Mouse (Mus musculus): ENCODE measurements around the gene Pigf. TPM values are rescaled to one million over a fixed set of nuclear protein-coding genes. Genes with fewer than 3 reads are reported as not detected.

The Pigf gene
- polyA plus RNA-seq, 1 experiment: 2.3 TPM

DNA sequence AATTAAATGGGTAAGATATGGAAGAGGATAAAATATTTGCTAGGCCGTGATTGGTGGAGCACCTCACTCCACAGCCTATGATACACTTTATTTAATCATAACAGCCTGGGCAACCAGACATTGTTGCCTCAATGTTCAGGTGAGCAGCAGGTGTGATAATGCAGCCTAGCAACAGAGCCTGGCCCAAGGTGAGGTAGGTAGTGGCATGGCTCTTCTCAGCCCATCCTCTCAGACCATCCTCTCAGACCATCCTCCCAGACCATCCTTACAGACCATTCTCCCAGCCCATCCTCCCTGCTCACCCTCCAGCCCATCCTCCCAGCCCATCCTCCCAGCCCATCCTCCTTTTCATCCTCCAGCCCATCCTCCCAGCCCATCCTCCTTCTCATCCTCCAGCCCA, 26.4 kb upstream of the Pigf start:
- no peak overlapping the region for H3K4me3 ChIP-seq (ENCODE audit: low read depth, low read length)
- H3K36me3 ChIP-seq (ENCODE audit: control insufficient read depth, insufficient read depth, low read length): no peaks in the 10 kb centered on the region
- H3K27ac ChIP-seq (ENCODE audit: insufficient read depth, low read depth, low read length): no peak overlapping the region
- H3K4me1 ChIP-seq (ENCODE audit: control insufficient read depth, insufficient read depth, insufficient read length, low read length): 0 out of 2 replicates have a peak, but pooled peaks cover 2% of the 10 kb centered on the region
- TF ChIP-seq POLR2A (IDR thresholded peaks at IDR 0.05; ENCODE audit: low read depth, low read length) (no peak), CTCF (IDR thresholded peaks at IDR 0.05; ENCODE audit: extremely low read depth, insufficient read length, insufficient replicate concordance, low read depth, low read length) (no peak)
- WGBS: 85% methylated on average over 1 of the region's 1 CpGs
- no peaks in the 10 kb centered on the region for H3K27me3 ChIP-seq (ENCODE audit: control insufficient read depth, insufficient read depth, low read length)

DNA sequence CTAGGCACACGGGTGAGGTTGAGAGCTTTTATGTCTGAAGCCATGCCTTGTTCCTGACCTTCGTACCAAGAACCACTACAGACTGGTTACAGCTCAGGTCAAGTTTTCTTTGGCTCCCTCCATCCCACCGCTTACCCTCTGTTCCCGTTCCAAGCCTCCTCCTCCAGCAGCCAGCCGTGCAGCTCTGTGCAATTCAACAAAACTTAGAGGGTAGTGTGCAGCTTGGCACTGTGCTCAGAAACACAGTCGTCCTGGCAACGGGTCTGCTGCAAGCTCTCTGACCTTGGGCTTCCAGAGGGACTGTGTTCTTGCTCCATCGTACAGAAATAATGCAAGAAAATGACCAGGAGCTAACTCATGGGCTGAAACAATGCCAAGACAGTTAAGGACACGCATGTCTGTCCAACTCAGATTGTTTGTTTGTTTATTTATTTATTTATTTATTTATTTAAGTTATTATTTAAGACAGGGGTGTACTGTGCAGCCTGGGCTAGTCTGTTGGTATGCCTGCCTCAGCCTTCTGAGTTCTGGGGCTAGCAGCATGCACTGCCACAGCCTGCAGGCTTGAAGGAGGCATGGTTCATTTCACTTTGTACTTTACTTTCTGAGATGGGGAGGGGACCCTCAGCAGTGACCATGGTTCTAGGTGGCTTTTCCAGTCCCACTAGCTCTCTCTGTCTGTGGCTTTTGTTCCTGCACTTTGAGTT, 25.4 kb upstream of the Pigf start:
- TF ChIP-seq CTCF (IDR thresholded peaks at IDR 0.05; ENCODE audit: extremely low read depth, insufficient read length, insufficient replicate concordance, low read depth, low read length) (no peak), POLR2A (IDR thresholded peaks at IDR 0.05; ENCODE audit: low read depth, low read length) (no peak)
- no peak overlapping the region for H3K4me3 ChIP-seq (ENCODE audit: low read depth, low read length)
- 37% methylated on average over 9 of the region's 9 CpGs for WGBS
- H3K36me3 ChIP-seq (ENCODE audit: control insufficient read depth, insufficient read depth, low read length): no peaks in the 10 kb centered on the region
- no peak overlapping the region for H3K27ac ChIP-seq (ENCODE audit: insufficient read depth, low read depth, low read length)
- H3K4me1 ChIP-seq (ENCODE audit: control insufficient read depth, insufficient read depth, insufficient read length, low read length): 0 out of 2 replicates have a peak, but pooled peaks cover 2% of the 10 kb centered on the region
- H3K27me3 ChIP-seq (ENCODE audit: control insufficient read depth, insufficient read depth, low read length): no peaks in the 10 kb centered on the region

DNA sequence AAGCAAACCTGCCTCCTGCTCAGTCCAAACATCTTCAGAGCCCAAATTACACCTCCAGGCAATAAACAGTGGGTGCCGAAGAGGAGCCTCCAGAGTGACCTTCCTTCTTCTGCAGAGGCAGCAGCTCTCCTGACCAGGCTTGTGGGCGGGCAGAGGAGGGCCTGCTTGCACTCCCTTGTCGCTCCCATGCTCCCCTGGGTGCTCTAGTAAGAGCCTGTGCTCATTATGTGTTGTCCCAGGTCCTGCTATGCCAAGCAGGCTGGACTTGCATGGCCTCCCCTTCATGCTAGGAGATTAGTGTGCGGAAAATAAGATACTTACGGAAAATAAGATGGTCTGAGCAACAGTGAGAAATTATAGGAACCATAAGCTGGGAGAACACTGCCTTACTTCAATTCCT, 24.5 kb upstream of the Pigf start:
- 66% methylated on average over 5 of the region's 5 CpGs for WGBS
- no peak for TF ChIP-seq POLR2A (IDR thresholded peaks at IDR 0.05; ENCODE audit: low read depth, low read length)
- TF ChIP-seq CTCF (IDR thresholded peaks at IDR 0.05; ENCODE audit: extremely low read depth, insufficient read length, insufficient replicate concordance, low read depth, low read length): no peak
- Histone ChIP-seq H3K27ac (ENCODE audit: insufficient read depth, low read depth, low read length) (no peak overlapping the region), H3K4me1 (ENCODE audit: control insufficient read depth, insufficient read depth, insufficient read length, low read length) (0 out of 2 replicates have a peak, but pooled peaks cover 2% of the 10 kb centered on the region), H3K27me3 (ENCODE audit: control insufficient read depth, insufficient read depth, low read length) (no peaks in the 10 kb centered on the region), H3K36me3 (ENCODE audit: control insufficient read depth, insufficient read depth, low read length) (no peaks in the 10 kb centered on the region), H3K4me3 (ENCODE audit: low read depth, low read length) (no peak overlapping the region)

DNA sequence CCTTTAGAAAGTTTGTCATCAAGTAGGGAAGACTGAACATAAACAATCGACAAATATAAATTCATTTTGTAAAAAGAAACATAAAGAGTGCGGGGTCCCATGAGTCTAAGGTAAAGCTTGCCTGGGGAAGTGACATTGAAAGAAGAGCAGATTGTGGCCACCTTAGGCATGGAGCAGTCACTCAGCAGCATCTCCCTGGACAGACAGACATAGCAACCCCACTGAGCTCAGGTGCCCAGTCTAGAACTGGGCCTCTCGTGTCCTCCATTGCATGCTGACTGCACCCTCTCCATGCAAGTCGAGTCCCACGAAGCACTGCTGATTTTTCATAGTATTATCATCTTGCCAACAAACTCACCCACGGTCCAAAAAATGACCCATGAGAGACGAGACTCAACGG, 19.6 kb upstream of the Pigf start:
- no peak overlapping the region for H3K4me3 ChIP-seq (ENCODE audit: low read depth, low read length)
- 80% methylated on average over 8 of the region's 8 CpGs for WGBS
- no peak overlapping the region for H3K27ac ChIP-seq (ENCODE audit: insufficient read depth, low read depth, low read length)
- no peaks in the 10 kb centered on the region for H3K27me3 ChIP-seq (ENCODE audit: control insufficient read depth, insufficient read depth, low read length)
- H3K36me3 ChIP-seq (ENCODE audit: control insufficient read depth, insufficient read depth, low read length): no peaks in the 10 kb centered on the region
- TF ChIP-seq POLR2A (IDR thresholded peaks at IDR 0.05; ENCODE audit: low read depth, low read length) (no peak), CTCF (IDR thresholded peaks at IDR 0.05; ENCODE audit: extremely low read depth, insufficient read length, insufficient replicate concordance, low read depth, low read length) (no peak)
- no peaks in the 10 kb centered on the region for H3K4me1 ChIP-seq (ENCODE audit: control insufficient read depth, insufficient read depth, insufficient read length, low read length)

DNA sequence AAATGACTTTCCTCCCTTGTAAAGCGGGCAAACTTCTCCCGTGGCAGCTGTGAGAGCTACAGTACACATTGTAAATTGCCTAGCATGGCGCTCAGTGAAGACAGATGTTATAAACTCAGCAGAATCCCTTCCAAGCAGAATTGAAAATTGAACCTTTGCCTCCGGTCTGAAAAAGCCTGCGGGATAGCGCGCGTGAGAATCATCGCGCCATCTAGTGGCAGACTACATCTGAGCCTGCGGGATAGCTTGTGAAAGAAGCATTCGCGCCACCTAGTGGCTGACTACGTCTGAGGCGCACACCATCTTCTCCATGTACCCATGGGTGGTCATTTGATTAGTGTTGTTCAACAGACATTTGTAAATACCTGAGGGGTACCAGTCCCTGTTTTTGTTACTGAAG, 19.2 kb upstream of the Pigf start:
- H3K4me3 ChIP-seq (ENCODE audit: low read depth, low read length): no peak overlapping the region
- no peaks in the 10 kb centered on the region for H3K36me3 ChIP-seq (ENCODE audit: control insufficient read depth, insufficient read depth, low read length)
- H3K27ac ChIP-seq (ENCODE audit: insufficient read depth, low read depth, low read length): no peak overlapping the region
- no peaks in the 10 kb centered on the region for H3K27me3 ChIP-seq (ENCODE audit: control insufficient read depth, insufficient read depth, low read length)
- under 1% methylated on average over 15 of the region's 15 CpGs for WGBS
- TF ChIP-seq POLR2A (IDR thresholded peaks at IDR 0.05; ENCODE audit: low read depth, low read length) (no peak), CTCF (IDR thresholded peaks at IDR 0.05; ENCODE audit: extremely low read depth, insufficient read length, insufficient replicate concordance, low read depth, low read length) (peak; percentile 100)
- H3K4me1 ChIP-seq (ENCODE audit: control insufficient read depth, insufficient read depth, insufficient read length, low read length): no peaks in the 10 kb centered on the region

DNA sequence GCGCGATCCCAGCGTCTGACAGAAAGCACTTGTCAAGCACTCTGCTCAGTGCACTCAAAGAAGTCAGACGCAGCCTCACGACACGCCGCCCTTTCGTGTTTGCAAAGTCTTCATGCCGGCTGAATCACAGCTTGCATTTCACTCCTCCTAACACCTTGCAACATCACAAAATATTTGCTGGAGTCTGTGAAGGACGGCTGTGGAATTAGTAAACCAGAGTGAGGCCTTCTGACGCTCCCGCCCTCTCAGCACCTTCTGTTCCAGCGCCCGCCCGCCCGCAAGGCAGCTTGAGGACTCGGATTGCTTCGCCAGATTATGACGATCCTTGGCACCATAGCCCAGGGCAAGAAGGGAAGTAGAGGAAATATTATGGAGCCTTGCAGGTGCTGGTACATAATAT, 16.5 kb upstream of the Pigf start:
- H3K27me3 ChIP-seq (ENCODE audit: control insufficient read depth, insufficient read depth, low read length): no peaks in the 10 kb centered on the region
- no peaks in the 10 kb centered on the region; the same call in 1 of the 2 replicates for H3K4me1 ChIP-seq (ENCODE audit: control insufficient read depth, insufficient read depth, insufficient read length, low read length)
- no peak for TF ChIP-seq POLR2A (IDR thresholded peaks at IDR 0.05; ENCODE audit: low read depth, low read length)
- TF ChIP-seq CTCF (IDR thresholded peaks at IDR 0.05; ENCODE audit: extremely low read depth, insufficient read length, insufficient replicate concordance, low read depth, low read length): no peak
- 71% methylated on average over 19 of the region's 19 CpGs for WGBS
- H3K4me3 ChIP-seq (ENCODE audit: low read depth, low read length): no peak overlapping the region
- peaks cover 2% of the 10 kb centered on the region; the same call in 1 of the 2 replicates for H3K36me3 ChIP-seq (ENCODE audit: control insufficient read depth, insufficient read depth, low read length)
- no peak overlapping the region for H3K27ac ChIP-seq (ENCODE audit: insufficient read depth, low read depth, low read length)

DNA sequence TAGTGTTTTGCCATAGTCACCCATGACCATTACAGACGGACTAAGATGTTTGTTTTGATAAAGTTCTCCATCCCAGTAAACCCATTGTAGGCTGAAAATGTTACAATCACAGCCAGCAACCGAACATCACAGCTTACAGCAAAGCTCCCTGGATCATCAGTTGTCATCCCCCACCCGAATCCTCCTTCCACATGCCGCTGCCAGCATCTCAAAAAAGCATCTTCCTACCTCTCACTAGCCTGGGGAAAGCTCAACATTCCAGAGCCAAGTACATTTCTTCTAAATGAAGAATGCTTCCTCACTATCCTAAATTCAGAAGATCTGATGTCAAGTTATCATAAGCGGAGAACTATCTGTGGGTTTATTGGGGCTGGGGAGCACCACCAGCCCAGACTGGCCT, 13.3 kb upstream of the Pigf start:
- Histone ChIP-seq H3K27ac (ENCODE audit: insufficient read depth, low read depth, low read length) (no peak overlapping the region), H3K4me1 (ENCODE audit: control insufficient read depth, insufficient read depth, insufficient read length, low read length) (no peaks in the 10 kb centered on the region; the same call in none of the 2 replicates), H3K27me3 (ENCODE audit: control insufficient read depth, insufficient read depth, low read length) (no peaks in the 10 kb centered on the region), H3K4me3 (ENCODE audit: low read depth, low read length) (no peak overlapping the region), H3K36me3 (ENCODE audit: control insufficient read depth, insufficient read depth, low read length) (peaks cover 14% of the 10 kb centered on the region)
- 94% methylated on average over 5 of the region's 5 CpGs for WGBS
- TF ChIP-seq CTCF (IDR thresholded peaks at IDR 0.05; ENCODE audit: extremely low read depth, insufficient read length, insufficient replicate concordance, low read depth, low read length) (no peak), POLR2A (IDR thresholded peaks at IDR 0.05; ENCODE audit: low read depth, low read length) (no peak)

Data from small intestine, adult 2 months (tissue).